Mouse (Mus musculus) T-helper 1 cell (primary cell): ENCODE results near the gene Aldh1l1.
"Not testable (repeated sequence)": the region's sequence is repeated elsewhere in the genome, so short reads cannot be mapped to it uniquely, and the experiment has no call there.

Experiments
- in situ Hi-C: fragments of 300-600 bp; cut with MboI, MseI; formaldehyde crosslinking; loops from one replicate; pipeline ENCODE4 v1.15.1; 2025; ENCODE audit warnings: high pct_unique_total_duplicates

The Aldh1l1 gene

DNA sequence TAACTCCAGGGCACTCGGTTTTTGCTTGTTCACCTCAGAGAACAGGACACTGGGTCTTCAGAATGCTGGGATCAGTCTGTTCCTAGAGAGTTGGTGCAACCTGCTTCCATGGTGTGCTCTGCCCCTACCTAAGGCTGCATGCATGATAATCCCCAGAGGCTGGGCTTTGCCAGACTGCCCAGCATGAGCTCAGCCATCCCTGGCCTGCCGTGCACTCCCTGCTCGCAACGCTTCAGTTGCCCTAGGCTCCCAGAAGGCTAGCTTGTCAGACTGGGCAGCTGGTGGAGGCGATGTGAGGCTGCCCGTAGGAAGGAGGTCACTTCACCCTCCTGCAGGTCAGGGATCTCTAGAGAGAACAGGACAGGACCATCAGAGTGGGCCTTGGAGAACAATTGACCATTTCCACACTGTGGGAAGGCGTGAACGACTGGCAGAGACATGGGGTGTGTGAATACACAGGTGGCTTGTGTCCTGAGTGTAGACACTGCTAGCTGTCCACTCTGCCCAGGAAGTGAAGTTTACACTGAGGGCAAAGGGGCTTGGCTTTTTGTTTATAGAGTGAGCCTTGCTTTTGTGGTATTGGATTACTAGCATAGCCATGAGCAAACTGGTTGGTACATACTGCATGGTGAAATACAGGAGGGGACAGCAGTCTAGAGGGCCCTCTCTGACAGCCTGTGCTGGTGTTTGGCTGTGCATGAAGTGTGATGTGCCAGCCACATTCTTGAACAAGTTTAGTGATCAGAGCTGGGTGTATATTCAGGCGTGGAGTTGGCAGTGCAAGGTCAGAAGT, 134.8 kb downstream of the Aldh1l1 start:
- in situ Hi-C loops = no loop called here

DNA sequence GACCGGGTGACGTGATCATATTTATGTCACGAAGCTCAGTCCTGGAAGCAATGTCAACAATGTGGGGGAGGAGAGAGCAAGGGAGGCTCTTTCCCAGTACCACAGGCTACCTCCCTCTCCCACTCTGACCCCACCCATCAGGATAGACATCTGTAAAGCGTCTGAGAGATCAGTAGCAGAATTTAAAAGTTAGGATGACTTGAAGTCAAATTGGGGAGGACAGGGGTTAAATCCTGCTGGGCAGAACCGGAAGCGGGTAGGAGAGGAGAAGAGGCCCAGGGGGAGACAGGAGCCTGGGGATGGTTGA, 135.3 kb downstream of the Aldh1l1 start:
- in situ Hi-C loops = no loop called here

DNA sequence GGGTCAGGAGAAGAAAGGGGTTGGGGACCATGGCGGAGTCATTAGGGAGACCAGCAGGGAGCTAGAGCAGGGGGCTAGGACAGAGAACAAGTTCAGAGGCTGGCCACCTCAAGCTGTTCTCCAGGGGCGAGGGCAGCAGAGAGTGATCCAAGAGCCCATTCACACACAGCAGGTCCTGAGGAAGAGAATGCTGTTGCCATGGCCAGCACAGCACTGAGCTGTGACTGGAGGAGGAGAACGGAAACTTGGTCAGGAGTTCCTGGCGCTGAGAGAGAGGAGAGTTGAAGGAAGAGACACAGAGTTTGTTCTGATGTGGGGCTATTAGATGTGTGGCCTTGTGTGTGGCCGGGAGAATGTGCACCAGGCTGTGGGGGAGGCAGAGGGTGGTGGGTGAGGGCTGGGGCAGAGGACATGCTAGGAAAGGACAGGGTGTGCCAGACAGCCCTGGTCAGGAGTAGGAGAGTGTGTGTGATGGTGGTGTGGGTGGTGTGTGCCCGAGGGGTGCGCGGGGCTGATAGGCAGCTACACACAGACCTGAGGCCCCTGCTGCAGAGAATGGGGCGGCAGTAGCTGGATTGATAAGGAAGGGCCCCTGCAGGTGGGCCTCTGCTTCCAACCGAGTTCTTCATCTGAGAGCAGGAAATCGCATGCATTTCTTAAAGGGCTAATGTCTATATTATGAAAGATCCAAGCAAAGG, 136.7 kb downstream of the Aldh1l1 start:
- in situ Hi-C loops = no loop called here

DNA sequence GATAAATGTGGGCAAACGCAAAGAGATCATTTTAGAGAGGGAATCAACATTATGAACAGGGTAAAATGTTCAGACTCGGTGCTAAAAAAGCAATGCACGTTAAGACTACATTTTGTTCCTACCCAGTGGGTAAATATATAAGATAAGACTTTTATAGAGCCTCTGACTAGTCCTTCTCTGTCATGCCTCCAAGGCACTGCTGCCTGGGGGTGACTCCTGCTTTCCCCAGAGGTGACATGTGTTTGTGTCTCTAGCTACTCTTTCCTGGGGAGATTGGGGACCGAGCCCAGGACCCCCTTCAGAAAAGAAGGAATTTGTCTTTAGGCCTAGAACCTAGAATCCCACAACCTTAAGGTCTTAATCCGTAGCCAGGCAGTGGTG, 137.2 kb downstream of the Aldh1l1 start:
- in situ Hi-C loops = no loop called here

DNA sequence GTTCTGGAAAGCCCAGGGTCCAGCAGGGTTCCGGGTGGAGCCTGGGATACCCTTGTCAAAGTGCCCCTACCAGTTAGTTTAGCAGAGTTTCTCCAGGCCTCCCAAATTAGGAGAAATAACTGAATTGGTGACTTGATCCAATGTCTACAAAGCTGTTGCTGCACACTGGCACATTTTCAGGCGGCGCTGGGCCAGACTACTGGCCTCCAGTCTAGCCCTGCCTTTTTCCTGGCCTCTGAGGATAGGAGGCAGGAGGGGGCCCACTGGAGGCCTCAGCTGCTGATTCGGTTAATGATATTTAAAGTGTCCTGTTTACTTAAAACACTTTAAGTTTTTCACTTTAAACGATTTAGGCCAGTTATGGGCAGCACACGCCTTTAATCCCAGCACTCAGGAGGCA, 138.0 kb downstream of the Aldh1l1 start:
- in situ Hi-C loops = no loop called here

DNA sequence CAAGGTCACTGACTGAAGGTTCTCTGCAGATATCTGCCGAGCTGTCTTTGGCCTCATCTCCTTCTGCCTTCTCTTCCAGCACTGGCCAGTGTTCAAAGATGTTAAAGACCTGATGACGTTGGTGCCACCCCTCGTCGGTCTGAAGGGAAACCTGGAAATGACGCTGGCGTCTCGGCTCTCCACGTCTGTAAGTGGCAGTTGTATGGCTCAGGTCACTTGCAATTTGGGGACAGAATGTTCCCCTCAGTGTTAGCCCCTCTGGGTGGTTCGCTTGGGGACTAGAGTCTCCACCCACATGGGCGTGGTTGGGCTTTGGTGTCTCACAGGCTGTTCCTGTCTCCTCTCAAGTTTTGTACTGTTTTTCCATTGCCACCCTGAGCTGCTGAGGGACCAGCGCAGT, 138.5 kb downstream of the Aldh1l1 start:
- in situ Hi-C loops = no loop called here

DNA sequence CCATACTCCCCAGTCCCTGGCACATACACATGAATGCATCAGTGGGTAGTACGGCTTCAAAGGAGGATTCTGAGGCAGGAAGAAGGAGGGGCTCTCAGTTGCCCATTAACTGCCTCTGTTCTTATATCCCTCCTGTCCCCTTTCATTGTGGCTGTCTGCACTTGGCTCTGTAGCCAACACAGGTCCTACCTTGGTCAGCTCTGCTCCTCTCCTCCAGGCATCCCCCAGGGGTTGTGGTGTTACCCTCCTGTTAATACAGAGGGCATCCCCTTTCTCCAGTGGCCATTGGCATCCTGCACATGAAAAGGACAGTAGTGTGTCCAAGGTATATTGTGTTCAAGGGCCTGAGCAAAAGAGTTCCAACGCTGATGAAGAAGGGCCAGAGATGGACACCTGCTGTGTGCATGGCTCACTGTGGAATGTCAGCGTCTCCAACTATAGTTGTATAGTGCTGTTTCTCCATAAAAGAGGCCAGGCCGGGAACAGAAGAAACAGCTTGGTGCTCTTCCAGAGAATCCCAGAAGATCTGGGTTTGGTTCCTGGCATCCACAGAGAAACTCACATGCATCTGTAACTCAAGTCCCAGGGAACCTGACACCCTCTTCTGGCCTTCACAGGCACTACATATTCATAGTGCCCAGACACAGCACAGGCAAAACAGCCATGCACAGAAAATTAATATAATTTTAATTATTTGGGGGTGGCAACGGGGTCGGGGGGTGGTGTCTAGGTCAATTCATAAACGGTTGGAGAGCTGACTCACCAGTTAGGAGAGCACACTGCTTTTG, 139.2 kb downstream of the Aldh1l1 start:
- in situ Hi-C loops = no loop called here

DNA sequence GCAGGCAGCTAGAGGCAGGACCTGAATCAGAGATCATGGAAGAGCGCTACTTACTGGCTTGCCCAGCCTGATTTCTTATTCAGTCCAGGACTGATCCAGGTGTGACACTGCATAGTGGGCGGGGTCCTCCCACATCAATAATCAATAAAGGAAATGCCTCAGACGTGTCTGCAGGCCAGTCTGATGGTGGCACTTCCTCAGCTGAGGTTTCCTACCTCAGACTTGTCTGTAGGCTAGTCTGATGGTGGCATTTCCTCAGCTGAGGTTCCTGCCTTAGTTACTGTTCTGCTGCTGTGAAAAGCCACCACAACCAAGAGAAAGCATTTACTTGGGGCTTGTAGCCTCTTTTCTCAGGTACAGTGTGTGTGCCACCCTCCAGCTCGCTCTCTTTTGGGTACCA, 141.3 kb downstream of the Aldh1l1 start:
- in situ Hi-C loops = no loop called here

DNA sequence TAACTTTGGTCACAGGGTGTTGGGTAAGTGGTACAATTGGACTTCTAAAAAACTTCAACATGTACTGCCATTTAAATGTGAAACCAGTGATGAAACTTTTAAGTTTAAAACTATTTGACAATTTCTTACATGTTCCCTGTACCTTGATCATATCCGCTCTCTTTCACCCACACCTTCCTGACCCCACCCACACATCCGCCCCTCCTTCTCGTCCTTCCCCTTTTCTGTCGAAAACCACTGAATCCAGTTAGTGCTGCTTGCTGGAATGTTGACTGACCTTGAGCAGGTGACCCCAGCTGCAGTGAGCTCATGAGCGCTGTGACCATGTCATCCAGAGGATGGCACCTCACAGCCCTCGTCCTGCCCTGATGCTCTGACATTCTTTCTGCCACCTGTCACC, 143.3 kb downstream of the Aldh1l1 start:
- in situ Hi-C loops = no loop called here

DNA sequence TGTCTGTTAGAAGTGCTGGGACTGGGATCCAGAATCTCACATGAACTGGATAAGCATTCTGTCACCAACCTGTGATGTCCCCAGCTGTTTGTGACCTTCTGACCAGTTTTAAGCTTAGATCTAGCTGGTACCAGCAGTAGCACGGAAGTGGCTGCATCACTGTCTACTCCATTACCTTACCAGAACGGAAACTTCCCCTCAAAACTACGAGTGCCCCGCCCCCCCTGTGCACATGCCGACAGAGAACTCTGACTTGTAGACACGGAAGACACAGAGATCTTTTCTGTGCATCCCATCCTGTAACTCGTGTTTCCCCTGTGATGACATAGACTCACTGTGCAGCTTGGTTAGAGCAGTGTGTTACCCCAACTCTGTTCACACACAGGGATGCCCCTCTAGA, 144.2 kb downstream of the Aldh1l1 start:
- in situ Hi-C loops = no loop called here

DNA sequence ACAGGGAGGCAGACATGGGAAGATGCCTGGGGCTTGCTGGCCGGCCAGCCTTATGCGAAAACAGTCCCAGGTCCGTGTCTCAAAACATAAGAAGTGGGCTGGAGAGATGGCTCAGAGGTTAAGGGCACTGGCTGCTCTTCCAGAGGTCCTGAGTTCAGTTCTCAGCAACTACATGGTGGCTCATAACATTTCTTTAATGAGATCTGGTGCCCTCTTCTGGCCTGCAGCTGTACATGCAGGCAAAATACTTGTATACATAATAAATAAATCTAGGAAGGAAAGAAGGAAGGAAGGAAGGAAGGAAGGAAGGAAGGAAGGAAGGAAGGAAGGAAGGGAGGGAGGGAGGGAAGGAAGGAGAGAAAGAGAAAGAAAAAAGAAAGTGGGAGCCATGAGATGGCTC, 146.3 kb downstream of the Aldh1l1 start:
- in situ Hi-C loops = not testable (repeated sequence)

DNA sequence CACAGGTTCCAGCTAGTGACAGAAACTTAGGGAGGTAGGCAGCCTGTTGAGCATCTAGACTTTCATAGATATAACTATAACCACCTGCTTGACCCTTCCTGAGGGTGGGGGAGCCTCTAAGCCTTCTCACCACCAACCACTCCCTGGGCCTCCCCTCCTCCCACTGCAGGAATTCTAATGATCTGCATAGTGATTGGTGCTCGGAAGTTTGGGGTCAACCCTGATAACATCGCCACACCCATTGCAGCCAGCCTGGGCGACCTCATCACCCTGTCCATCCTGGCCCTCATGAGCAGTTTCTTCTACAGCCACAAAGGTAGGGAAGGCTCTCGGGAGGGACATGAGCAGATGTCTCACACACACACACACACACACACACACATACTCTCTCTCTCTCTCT, 148.9 kb downstream of the Aldh1l1 start:
- in situ Hi-C loops = no loop called here

DNA sequence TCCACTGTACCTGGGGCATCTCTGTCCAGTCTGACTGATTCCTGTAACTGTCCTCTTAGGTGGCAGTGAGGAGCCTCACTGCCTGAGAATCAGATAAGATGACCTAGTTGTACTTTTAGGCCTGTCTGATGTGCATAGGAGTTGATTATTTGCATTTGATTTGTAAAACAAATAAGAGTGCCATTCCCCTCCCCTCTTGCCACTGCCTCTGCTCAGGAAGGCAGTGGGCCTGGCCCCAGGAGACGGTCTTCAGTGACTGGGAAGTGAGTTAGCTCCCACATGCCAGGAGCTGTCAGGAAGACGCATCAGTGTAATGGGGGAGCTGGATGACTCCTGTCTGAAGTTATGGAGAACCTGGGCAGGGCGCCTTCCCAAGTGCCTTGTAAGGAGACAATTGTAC, 149.4 kb downstream of the Aldh1l1 start:
- in situ Hi-C loops = no loop called here

DNA sequence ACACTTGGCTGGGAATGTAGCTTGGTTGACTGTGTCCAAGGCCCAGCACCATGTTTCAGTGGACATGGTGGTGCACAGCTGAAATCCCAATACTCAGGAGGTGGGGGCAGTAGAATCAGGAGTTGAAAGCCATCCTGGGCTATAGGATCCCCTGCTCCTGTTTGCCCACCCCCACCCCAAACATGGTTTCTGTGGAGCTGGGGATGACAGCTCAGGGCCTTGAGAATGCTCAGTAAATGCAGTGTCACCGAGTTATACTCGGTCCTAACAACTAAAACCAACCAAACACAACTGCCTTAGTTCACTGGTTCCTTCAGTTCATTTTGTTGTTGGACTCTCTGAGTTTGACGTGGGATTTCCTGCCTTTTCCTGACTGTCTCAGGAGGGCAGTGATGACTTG, 156.8 kb downstream of the Aldh1l1 start:
- in situ Hi-C loops = no loop called here

DNA sequence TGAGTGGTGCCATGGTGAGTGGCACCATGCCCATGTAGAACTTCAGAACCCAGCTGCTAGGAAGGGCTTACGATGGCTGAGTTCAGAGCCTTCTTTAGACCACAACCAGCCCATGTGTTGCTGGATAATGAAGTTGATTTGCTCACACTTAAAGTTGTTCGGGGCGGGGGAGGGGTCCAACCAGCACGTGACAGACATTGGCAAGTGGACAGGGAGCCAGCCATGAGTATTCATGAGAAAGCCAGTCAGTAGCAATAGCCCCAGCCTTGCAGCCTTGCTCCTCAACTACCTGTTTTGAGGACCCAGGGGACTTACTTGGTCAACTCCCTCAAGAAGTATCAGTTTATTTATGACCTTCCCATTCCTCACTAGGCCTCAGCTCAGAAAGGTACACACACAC, 158.7 kb downstream of the Aldh1l1 start:
- in situ Hi-C loops = no loop called here

DNA sequence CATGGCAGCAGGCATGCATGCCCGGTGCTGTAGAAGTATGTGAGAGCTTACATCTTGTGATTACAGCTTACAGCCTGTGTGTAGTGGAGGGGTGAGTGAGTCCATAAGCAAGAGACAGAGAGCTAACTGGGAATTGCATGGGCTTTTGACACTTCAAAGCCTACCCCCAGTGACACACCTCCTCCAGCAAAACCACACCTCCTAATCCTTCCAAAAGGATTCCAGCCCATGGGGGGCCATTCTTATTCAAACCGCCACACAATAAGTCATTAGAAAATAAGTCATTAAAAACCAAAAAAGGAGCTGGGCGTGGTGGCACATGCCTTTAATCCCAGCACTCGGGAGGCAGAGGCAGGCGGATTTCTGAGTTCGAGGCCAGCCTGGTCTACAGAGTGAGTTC, 162.2 kb downstream of the Aldh1l1 start:
- in situ Hi-C loops = no loop called here

DNA sequence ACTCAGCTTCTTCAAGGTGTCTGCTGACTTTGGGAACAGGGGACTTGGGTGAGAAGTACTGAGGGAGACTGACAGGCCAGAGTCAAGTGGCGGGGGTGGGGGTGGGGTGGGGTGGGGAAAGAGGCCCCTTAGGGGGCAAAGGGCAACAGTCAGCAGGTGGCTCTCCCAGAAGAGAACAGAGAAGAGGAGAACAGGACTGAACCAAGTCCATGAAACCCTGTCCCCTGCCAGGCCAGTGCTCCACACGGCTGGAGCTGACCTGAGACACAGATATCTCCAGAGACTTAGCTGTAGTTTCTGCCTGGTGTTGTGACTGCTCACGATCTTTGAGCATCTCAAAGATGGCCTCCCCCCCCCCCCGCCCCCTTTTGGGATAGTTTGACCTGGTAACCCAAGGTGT, 163.1 kb downstream of the Aldh1l1 start:
- in situ Hi-C loops = no loop called here
